Mouse (Mus musculus) c-Kit-positive CD71-negative TER-119-negative erythroid progenitor cells, embryonic 14.5 days (primary cell): ENCODE data around the gene Hmgb3.
A peak's percentile ranks its signal among the peaks of the same experiment; 100 is the strongest.

Experiments used
- DNase-seq: peaks from one replicate; pipeline ENCODE4 v3.0.0-alpha.2; 2013; ENCODE audit warnings: low read depth

Hmgb3 gene

DNA sequence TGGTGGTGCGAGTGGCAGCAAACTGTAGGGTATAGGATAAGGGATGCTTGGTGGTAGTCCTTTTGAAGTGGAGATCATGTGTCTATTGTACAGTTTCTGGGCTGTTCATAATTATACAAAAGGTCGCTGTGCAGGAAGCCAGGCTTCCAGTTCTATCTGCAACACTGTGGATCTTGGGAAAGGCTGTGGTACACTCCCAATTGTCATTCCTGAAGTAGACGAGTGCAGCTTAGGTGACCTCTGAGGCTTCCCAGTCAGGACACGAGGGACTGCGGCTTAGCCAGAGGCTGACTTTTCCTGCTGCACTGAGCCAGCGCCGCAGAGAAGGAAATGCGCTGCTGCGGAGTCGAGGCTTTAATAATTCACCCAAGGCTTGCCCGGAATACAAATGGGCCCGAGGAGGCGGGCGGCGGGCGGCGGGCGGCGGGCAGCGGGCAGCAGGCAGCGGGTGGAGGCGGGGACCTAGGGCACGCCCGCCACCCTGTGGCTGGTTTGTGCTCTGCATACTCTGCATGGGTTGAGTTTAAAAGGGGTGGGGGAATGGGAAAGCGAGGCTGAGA lies 45.4 kb downstream of the Hmgb3 start:
- peak; percentile 23 for DNase-seq
